Mouse (Mus musculus): ENCODE data around the gene Senp6.
A peak's percentile ranks its signal among the peaks of the same experiment; 100 is the strongest.
"Not testable (repeated sequence)": the region's sequence is repeated elsewhere in the genome, so short reads cannot be mapped to it uniquely, and the experiment has no call there.

The Senp6 gene

DNA sequence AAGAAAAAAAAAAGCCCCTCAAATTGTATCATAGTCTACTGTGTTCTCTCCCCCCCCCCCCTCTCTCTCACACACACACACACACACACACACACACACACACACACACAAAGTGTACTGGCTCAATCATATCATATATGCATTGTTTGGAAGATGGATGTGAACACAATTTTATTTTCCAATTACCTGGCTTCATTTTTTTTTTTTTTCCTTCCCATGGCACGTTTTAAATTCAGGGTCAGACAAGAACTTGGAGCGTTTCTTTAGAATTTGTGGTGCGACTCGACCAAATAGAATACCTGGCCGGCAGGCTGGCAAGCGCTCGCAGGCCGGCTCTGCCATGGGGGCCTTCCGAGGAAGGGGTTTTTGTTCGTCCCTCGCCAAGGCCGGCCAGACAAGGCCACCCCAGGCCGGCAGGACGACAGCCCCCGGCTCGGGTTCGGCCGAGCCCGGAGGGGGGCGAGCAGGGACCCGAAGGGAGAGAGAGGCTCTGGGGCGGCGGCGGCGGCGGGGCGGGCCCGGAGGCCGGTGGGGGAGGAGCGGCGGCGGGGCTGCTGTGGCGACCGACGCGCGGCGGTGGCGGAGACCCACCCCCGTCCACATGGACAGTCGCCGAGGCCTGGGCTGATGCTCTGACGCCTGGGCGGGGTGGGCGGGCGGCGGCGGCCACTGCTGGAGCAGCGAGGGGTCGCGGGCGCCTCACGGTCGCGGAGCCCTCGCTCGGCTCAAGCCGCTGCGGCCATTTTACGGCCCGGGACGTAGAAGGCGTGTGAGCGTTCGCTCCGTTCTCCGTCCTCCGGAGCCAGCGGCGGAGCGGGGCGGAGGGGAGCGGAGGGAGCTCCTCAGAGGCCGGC, at the start of gene Senp6:
Gene Senp6, plus strand, starts transcription at position 537 of the 854 bp plus-strand sequence.
- peak; percentile 79 for DNase-seq (ENCODE audit: low read depth, low spot score)

DNA sequence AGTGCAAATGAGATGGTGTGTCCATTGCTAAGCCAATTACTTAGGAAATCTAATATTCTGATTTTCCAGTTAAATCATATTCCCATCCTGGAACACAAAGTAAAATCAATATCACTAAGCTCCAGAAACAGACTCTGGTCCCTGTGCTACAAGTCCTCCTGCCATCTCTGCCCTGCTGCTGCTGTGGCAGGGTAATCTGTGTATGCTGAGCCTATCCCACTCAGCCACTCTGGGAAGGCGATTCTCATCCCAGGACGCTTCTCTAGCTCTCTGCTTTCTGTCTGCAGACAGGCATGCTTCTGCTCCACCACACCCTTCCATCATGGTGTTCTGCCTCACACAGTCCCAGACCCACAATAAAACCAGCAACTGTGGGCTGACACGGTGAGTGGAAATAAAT, 46.3 kb upstream of the Senp6 start:
- no peak for DNase-seq (ENCODE audit: low read depth, low spot score)

DNA sequence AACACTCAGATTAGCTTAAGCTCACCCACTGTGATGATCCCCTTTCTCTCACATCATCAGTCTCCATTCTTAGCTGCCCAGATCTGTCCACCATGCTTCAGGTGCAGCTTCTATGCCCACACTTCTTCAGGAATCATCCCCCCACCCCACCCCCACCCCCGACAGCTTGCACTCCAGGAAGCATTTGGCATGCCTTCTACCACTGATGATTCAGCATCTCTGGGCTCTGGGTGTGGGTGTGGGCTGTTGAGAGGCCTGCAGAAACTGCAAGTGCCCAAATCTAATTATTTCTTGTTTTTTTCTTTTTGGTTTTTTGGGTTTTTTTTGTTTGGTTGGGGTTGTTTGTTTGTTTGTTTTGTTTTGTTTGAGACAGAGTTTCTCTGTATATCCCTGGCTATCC, 45.1 kb upstream of the Senp6 start:
- DNase-seq (ENCODE audit: low read depth, low spot score), result no peak

DNA sequence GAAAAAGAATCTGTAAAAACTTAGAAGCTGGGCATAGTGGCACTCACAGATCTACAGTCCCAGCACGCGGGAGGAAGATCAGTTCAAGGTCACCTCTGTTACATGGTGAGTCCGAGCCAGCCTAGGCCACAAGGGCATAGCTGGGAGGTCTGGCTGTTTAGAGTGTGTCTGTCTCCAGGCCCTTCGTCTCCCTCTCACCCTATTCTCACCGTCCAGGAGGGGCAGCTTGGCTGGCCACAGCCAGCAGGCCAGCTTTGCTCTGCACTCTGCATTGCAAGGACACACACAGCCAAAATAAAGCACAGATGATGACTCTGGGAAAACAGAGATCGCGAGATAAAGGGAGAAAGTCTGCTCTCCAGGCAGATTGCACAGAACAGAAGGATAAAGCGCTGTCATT, 43.9 kb upstream of the Senp6 start:
- no peak for DNase-seq (ENCODE audit: low read depth, low spot score)

DNA sequence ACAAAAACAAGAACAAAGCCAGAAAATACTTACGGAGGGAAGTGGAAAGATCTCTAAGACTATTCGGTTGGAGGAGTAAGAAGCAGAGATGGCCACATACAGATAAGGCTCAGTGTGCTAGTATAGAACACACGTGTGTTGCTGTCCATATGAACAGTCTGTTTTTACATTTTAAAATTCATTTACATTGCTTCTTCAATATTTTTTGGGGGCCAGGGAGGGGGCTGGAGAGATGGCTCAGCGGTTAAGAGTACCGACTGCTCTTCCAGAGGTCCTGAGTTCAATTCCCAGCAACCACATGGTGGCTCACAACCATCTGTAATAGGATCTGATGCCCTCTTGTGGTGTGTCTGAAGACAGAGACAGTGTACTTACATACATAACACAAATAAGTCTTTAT, 41.4 kb upstream of the Senp6 start:
- not testable (repeated sequence) for DNase-seq (ENCODE audit: low read depth, low spot score)

DNA sequence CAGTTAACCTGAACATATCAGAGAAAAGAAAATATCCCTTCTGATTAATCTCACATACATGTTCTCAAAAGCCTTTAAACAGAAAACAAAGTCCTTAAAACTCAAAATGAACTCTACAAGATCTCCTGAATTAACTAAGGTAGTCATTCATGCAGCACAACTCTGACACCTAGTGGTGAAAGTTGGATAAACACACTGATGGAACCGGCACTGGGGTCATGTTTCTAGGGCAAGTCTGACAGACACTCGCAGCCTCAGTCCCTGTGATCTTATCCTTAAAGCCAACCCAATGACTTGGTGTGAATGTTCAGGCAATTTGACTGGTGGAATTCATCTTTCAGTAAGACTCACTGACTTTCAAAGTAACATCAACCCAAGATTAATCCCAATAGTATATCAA, 40.7 kb upstream of the Senp6 start:
- DNase-seq (ENCODE audit: low read depth, low spot score), result peak; percentile 83

DNA sequence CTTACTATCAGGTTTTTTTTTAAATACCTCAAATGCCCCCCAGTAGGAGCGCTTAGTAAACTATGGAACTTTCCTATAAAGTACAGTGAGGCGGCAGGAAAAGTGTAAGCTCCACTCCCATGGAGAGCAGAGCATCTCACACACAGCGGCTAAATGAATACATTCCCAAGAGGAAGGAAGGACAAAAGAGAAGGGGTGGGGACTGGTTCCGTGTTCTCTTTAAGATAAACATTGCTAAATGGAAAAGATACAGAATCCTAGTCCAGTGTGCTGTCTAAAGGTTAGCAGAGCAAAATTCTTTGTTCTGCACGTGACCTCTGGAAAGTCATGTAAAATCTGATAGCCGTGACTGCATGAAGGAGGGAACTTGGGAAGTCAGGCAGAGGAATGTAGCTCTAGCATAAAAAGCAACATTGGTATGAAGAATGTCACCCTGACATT, 40.1 kb upstream of the Senp6 start:
- DNase-seq (ENCODE audit: low read depth, low spot score), result no peak

DNA sequence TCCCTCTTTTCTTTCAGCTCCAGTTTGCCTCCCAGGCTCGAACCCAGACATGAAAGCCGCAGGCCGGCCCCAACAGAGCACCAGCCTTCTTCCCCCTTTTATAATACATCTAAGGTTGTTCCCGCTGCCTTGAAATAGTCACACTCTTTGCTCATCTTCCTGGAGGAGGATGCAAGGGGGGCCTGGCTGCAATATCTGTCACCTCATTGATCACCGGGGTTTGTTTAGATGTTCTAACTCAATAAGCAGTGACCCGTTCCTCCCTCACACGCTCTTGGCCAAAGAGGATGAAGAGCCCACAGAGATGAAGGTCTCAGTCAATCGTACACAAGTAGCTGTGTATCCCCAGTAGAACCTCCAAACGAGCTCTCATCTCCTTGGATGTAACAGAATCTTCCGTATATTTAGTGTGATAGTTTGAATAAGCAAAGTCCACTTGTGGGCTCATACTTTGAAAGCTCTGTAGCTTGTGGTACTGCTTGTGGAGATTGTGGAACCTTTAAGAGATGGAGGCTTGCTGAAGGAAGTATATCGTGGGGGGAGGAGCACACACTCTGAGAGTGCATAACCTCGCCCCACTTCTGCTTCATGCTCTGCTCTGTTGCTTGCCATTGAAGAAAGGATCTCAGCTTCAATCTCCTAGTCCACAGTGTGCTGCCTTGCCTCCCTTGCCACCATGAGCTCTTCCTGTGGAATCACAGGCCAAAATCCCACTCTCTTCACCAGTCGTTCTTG, 29.3 kb upstream of the Senp6 start:
- no peak for DNase-seq (ENCODE audit: low read depth, low spot score)

DNA sequence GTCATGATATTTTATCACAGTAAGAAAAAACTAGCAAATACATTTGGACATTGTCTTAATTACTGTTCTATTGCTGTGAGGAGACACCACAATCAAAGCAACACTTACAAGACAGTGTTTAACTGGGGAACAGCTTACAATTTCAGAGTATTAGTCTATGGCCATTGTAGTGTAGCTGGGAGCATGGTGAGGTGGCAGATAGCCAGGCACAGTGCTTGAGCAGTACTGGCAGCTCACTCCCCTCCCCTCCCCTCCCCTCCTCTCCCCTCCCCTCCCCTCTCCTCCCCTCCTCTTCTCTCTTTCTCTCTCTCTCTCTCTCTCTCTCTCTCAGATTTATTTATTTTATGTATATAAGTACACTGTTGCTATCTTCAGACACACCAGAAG, 28.7 kb upstream of the Senp6 start:
- no peak for DNase-seq (ENCODE audit: low read depth, low spot score)

DNA sequence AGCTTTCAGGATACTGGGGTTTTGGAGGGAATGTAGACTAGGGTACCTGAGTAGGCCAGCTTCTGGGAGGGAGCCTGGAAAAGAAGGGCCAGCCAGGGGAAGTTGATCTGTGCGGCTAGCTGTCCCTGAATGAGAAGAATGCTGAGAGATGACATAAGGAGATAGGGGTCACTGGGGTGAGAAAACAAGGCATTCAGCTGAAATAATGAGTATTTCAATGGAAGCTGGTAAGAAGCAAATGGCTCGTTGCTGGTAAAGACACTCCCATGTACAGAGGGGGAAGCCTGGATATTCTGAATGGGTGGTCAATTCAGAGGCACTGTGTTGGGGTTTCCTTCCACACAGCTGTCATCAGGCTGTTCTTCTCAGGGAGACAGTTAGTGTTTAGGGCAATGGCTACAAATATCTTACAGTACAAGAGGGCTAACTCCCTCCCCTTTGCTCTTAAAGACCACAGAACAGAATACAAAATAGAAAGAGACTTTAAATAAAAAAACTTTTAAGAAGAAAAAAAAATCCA, 27.3 kb upstream of the Senp6 start:
- peak; percentile 29 for DNase-seq (ENCODE audit: low read depth, low spot score)

DNA sequence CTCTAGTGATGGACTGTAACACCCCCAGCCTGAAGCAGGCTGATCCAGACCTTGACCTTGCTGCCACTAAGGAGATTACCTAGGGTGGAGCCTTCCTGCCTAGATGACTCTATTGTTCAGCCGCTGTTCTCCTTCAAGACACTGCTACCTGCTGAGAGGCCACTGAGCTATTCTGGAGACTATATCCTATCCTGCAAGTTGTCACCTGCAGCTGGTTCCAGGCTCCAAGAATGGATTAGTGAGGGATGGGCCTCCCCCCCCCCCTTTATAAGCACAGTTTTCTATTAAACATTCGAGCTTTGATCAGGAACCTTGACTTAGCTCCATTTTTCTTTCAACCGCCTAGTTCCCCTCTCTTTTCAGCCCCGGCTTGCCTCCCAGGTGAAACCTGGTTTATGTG, 22.4 kb upstream of the Senp6 start:
- DNase-seq (ENCODE audit: low read depth, low spot score), result not testable (repeated sequence)

DNA sequence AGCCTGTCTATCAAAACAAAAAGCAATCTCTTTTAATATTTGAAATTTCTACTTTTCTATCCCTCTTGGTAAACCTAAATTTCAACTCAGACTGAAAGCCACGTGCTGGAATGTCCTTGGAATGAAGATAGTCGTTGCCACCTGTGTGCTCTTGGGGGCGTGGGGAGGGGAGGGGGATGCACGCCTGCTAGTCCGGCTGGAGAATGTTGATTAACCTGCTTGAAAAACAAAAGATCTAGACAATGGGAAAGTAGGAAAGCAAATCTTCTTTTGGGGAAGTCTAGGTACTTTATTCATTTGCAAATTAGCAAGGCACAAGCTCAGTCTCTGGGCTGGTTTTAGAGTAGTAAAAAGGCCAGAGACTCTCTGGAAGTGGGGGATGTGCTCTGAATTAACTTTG, 17.4 kb upstream of the Senp6 start:
- DNase-seq (ENCODE audit: low read depth, low spot score), result not testable (repeated sequence)

DNA sequence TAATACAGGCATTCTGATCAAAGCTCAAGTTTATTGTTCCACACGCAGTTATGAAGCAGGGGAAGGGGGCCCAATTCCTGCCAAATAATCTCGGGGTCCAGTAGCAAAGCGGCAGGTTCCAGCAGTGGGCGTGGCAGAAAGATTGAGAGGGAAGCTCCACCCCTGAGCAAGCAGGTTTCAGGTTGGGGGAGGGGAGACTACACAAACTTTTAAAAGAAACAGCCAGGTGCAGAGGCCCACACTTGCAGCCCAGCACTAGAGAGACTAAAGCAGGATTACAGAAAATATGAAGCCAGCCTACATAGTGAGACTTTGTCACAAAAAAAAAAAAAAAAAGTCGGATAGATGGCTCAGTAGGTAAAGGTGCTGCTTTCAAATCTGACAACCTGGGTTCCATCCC, 13.8 kb upstream of the Senp6 start:
- no peak for DNase-seq (ENCODE audit: low read depth, low spot score)

DNA sequence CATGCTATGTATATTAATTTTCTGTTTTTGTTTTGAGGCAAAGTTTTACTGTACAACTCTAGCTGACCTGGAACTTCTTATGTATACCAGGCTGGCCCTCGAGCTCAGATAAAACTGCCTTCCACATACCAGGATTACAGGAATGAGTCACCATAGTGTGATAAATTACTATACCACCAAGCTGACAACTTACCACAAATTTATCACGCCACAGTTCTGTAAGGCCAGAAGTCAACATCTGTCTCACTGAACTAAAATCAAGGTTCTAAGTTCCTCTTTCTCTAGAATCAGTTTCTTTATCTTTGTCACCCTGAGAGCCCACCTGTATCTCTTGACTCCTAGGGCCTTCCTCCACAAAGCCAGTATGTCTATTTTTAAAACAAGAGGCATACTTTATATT, 9.0 kb upstream of the Senp6 start:
- no peak for DNase-seq (ENCODE audit: low read depth, low spot score)

DNA sequence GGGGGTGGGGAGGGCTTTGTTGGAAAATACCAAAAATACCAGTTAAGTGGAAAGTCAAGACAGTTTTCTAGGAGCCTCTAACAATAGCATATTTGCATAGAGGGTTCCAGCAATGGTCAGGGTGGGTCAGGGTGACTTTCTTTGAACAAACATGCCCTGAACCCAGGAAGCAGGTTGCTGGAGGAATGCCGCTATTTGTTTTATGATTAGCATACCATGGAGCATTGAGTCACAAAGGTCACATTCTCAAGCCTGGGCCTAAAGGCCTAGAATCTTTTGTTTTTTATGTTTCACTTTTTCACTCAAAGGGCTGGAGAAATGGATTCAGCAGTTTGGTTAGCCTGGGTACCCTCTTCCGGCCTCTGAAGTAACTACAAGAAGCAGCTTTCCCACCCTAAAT, 1.2 kb upstream of the Senp6 start:
- DNase-seq (ENCODE audit: low read depth, low spot score), result not testable (repeated sequence)

DNA sequence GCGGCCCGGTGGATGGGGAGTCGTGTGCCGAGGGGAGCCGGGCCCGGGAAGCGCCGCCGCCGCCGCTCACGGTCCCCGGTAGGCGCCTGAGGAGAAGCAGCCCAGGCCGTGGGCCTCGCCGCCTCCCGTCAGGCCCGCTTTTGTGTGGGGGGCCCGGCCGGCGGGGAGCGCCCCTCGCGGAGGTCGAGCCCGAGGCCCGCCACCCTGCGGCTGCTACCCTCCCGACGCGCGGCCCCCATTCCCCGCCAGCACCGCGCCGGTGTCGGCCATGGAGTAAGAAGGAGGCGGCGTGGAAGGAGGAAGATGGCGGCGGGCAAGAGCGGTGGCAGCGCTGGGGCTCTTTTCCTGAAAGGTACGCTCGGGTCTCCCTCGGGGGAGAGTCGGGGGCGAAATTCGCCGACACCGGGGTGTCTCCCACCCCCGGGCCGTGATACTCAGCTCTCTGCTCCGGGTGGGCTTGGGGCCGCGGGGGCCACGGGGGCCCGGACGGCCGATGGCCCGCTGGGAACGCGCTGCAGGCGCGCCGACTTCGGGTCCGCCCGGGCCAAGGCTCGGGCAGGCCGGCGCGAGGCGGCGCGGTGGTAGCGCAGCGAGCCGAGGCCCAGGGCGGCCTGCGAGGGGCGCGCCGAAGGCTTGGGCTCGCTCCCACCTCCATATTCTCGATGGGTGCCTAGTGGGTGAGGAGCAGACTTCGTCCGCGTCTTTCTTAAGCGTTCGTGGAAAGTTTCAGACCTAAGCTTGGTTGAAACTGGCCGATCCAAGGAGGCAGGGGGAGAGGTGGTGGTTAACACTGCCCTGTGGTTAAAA, 721 bp downstream of the Senp6 start:
- DNase-seq (ENCODE audit: low read depth, low spot score), result peak; percentile 64

DNA sequence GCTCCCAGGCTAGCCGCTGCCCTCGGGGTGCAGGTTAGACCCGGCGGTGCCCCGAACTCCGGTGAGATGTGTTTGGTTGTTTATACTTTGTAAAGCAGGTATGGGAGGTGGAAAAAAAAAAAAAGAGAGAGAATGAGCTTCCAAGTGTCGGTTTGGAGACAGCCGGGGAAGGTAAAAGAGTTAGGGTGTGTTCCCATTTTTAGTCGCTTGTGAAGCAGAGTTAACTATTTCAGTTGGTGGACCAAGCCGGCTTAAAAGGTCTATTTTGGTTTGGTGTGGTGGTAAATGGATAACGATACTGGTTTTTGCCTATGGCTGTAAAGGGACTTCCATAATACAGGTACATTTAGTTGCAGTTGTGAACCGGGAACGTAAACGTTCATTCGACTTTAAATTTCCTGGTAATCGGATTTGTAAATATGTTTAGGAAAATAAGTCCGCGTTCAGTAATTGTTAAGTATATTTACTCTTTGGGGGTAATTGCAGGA, 1.4 kb downstream of the Senp6 start:
- DNase-seq (ENCODE audit: low read depth, low spot score), result no peak

DNA sequence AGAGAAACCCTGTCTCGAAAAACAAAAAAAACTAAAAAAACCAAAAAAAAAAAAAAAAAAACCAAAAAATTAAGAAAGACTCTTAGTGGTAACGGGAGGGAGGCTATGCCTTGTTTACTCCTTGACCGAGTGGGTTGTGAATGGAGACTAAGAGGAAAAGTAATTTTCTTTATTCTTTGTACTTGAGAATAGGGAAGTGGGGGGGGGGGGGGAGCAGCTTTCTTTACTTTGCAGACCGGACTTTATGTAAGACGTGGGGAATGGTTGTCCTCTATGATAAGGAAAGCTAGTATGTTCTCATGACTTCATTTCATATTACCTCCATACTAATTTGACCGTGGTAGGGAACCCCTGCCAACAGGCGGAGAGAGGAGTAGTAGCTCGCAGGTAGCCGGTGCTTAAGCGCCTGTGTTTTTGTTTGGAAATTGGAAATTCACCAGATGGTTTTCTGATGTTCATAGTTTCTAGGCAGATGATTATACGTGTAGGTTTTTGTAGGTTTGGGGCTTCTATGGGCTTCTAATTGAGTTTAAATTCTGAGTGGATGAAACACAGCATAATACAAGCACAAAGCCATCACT, 2.1 kb downstream of the Senp6 start:
- DNase-seq (ENCODE audit: low read depth, low spot score), result no peak

DNA sequence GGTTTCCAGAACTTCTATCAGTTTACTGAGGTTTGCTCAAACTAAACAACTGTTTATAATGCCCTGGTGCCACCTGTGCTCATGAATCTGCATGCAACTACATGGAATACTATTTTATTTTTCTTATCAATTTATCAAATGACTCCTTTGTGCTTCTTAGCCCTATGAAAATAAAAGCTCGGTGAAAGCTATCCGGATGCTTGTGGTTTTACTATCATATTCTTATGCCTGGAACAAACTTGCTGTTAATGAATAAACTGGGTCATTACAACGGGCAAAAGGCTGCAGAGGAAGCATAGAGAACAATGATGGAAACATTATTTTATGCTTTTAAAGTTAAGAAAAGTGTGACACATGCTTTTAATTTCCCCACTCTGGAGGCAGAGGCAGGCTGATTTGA, 3.3 kb downstream of the Senp6 start:
- no peak for DNase-seq (ENCODE audit: low read depth, low spot score)

DNA sequence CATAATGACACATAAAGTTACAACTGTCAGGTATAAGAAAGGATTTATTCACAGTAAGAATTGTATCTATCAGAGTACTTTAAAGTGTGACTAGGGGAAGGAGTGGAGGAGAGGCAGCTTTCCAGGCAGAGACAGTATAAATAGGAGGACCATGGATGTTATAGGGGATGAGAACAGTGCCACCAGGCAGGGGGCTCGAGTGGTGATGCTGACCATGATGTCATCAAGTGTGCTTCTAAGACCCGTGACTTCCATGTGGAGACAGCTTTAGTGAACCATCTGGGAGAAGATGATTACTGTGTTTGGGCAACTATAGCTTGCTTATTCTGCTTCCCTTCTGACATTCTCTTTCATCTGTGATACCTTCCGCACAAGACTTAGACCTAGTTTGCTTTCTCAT, 4.9 kb downstream of the Senp6 start:
- DNase-seq (ENCODE audit: low read depth, low spot score), result no peak

DNA sequence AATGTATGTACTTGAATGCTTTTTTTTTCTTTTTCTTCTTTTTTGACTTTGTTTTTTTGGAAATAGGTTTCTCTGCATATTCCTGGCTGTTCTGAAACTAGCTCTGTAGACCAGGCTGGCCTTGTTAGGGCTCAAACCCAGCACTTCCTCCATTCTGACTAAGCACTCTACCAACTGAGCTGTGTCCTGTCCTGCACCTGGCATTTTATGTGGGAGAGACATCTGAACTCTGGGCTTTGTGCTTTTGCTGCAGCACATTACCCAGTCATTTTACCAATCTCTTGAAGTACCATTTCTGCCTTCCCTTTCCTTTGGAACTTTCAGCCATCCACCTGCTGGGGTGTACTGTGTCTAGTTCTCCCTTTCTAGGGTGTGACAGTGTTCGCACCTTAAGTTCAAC, 7.4 kb downstream of the Senp6 start:
- no peak for DNase-seq (ENCODE audit: low read depth, low spot score)
